Mouse (Mus musculus) ovary, adult 10 weeks (tissue): ENCODE data around the gene Scgb1b17. TPM values are rescaled to one million over a fixed set of nuclear protein-coding genes. Genes with fewer than 3 reads are reported as not detected.

Experiments used
- polyA plus RNA-seq: library from polyadenylated mRNA; stranded (reverse); fragments of 350-450 nt; fragmentation: Illumina TruSeq; extraction: RNeasy Lipid Tissue Mini Kit (QIAGEN cat#74804); gene quantifications from one replicate; pipeline ENCODE4 v1.2.3, GENCODE M21; 2014

The Scgb1b17 gene
- polyA plus RNA-seq: not detected

GRCm38 (mm10) chr7:33063149-33063548 is at the start of gene Scgb1b17:
Gene Scgb1b17 (plus strand): TSS chr7:33063449.

GRCm38 (mm10) chr7:33056461-33056860 is 6.8 kb upstream of the Scgb1b17 start, which contains the start of gene Scgb2b17:
Gene Scgb2b17 (minus strand): TSS chr7:33056561.

Other genes starting within 250 kb of the Scgb1b17 start
- gene Scgb2b15, start 233.8 kb upstream of the Scgb1b17 start, polyA plus RNA-seq: not detected
- not detected for gene Scgb1b15, start 226.9 kb upstream of the Scgb1b17 start, polyA plus RNA-seq
- gene Scgb2b17, start 6.9 kb upstream of the Scgb1b17 start, polyA plus RNA-seq: not detected
- gene Scgb2b18, start 110.4 kb downstream of the Scgb1b17 start, polyA plus RNA-seq: not detected
- gene Scgb1b18, start 122.1 kb downstream of the Scgb1b17 start, polyA plus RNA-seq: not detected
- gene Scgb2b19, start 216.9 kb downstream of the Scgb1b17 start, polyA plus RNA-seq: not detected
- not detected for gene Scgb1b19, start 223.8 kb downstream of the Scgb1b17 start, polyA plus RNA-seq